Mouse (Mus musculus) spleen, postnatal 4 days (tissue): Measurements from ENCODE around the gene Spen.
"Not testable (repeated sequence)": the region's sequence is repeated elsewhere in the genome, so short reads cannot be mapped to it uniquely, and the experiment has no call there.

Source experiments
- DNase-seq, 2 experiments: peaks; one replicate each; pipeline ENCODE4 v3.0.0; 2022; ENCODE audit warnings: low spot score in 2 of 2

Spen gene

DNA sequence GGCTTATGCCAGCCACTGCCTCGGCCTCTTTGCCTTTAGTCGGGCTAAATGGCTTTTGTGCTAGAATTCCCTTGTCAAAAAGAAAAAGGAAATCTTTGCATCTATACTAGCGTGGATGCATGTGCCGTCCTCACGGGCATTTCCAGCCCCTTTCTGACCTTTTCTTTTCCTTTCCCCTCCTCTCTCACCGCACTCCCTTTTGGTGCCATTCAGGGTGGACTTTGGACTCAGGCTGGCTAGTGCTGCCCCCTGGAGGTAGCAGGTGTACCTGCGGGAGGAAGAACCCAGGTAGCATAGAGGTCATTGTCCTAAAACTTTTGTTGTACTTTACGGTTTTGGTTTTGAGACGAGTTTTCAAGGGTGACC is 21.5 kb upstream of the Spen start:
- DNase-seq, result peak; percentile 84 to 94

DNA sequence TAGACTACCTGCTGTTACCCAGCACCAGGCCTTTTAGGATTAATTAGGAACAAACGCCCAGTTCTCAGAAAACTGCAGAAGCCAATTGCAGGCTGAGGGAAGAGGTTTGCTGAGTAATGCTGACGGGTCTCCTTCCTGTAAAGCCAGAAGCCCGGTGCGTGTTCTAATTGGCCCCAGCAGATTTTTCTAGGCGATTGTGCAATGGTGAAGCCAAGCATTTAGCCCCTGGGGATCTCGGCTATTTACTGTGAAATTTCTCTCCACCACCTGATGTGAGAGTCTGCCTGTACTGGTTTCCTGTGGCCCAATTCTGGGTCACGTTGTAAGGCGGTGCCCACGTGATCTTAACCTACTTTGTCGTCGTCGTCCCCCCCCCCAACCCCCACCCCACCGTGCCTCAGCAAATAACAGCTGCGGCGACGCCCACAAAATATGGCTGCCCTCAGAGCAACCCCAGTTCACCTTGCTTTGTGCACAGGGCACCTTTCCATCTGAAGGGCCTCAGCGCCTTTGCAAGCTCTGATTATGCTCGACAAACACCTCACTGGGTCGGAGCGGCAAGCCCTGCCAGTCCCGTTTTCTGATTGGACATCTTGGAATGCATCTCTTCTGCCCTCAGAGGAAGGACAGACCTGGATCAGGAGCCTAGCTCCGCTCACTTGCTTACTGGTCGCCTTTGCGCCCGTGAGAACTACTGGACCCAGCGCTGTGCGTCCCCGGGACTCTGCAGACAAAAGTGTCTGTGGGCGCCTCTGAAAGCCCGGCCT is 20.9 kb upstream of the Spen start:
- DNase-seq, result peak; percentile 73 to 82

DNA sequence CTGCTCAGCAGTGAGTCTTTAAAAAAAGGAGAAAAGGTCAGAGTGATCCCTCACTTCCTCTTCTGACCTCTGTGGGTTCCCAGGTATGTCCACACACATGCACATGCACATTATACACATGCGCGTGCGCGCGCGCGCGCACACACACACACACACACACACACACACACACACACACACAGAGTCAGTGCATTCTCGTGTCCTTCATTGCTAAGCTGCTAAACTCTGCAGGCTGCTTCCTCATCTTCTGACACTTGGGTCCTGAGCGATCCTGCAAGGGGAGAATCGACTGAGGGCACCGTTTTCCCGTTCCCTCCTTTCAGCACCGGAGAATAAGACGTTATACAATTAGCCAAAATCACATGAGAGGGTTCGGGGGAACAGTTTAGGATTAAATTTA is 20.3 kb upstream of the Spen start:
- DNase-seq, result no peak

DNA sequence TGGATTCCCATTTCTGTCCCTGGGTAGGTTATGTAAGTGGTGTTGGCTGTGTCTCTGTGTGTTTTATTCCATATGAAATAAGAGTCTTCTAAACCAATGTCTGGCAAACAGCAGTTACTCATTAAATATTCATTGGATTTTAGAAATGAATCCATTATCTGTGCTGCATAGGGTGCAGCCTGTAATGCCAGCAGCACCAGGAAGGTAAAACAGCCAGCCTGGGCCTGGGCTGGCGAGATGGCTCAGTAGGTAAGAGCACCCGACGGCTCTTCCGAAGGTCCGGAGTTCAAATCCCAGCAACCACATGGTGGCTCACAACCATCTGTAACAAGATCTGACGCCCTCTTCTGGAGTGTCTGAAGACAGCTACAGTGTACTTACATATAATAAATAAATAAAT is 17.8 kb upstream of the Spen start:
- DNase-seq, result not testable (repeated sequence)

DNA sequence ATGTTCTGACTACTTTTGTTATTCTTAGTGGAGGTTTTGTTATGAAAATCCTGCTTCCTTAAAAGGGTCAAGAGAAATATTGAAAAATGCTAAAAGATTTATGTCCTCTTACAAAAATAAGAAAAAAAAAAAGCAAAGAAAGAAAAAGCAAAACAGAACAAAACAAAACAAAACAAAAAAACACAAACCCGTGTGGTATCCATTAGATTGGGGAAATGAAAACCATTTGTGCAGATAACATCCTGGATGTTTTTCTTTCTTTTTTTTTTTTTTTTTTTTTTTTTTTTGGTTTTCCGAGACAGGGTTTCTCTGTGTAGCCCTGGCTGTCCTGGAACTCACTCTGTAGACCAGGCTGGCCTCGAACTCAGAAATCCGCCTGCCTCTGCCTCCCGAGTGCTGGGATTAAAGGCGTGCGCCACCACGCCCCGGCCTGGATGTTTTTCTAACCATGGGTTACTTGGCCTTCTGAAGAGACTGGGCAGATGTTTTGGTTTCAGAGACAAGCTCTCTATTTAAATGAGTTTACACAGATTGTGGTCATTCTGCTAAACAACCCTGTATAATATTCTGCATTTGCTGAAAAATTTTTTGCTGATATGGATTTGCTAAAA is 16.0 kb upstream of the Spen start:
- DNase-seq, result not testable (repeated sequence)

DNA sequence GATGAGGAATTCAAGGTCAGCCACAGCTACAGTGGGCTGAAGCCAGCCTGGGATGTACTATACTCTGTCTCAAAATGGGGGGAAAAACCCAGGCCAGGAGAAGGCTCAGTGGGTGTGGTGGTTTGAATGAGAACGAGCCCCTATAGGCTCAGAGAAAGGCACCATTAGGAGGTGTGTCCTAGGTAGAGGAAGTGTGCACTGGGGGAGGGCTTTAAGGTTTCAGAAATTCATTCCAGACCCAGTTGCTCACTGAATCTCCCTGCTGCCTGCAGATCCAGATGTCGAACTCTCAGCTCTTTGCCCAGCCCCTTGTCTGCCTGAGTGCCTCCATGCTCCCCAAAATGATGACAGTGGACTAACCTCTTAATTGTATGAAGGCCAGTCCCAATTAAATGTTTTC is 14.1 kb upstream of the Spen start:
- DNase-seq, result no peak

DNA sequence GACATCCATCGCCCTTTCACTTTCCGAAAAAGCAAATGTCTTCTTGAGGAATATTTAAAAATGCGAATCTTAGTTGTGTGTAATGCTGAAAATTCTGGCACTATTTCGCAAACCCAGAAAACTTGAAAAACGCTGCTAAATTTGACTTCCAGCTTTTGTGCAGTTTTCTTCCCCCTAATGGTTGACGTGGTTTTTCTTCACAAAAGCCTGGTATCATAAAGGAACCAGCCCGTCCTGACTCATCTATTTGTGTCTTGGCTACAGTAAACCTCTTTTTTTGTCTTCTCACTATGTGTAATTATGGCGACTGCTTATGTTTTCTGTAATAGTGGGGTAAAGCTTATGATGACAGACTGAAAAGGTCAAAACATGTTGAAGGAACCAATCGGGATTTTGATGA is 8.9 kb upstream of the Spen start:
- no peak for DNase-seq

DNA sequence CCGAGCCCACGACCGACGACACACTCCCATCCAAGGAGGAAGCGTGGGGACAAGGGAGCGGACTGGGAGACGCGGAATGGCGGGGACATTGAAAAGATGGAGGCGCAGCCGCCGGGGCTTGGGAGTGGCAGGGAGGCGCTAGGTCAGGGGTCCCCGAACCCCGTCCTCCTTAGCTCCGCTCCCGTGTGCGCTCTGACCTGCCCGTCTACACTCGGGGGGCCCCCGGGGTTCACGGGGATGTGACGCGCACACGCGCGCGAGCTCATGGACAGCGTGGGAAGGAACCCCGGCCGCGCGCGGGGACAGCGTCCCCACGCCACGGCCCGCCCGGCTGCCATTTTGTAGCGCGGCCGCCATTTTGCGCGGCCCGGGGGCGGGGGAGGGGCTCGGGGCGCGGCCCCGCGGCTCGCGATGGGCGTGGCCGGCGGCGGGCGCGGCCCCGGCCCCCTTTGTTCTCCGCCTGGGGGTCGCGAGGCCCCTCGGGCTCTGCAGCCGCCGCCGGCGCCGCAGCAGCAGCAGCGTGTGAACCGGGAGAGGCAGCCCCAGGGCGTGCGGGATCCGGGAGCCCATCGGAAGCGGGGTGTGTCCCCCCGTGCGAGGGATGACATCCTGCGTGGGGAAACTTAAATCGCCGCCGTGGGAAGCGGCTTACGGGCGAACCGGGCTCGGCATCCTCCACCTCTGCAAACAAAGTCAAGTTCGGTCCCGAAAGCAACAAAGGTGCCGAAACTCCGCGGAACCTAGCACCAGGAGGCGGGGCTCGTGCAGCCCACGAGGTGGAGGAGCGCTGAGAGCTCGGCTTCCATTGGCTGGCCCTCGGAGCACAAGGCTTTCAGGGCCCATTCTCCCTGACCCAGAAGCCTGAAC is 8.2 kb upstream of the Spen start:
- peak; percentile 80 to 89 for DNase-seq

DNA sequence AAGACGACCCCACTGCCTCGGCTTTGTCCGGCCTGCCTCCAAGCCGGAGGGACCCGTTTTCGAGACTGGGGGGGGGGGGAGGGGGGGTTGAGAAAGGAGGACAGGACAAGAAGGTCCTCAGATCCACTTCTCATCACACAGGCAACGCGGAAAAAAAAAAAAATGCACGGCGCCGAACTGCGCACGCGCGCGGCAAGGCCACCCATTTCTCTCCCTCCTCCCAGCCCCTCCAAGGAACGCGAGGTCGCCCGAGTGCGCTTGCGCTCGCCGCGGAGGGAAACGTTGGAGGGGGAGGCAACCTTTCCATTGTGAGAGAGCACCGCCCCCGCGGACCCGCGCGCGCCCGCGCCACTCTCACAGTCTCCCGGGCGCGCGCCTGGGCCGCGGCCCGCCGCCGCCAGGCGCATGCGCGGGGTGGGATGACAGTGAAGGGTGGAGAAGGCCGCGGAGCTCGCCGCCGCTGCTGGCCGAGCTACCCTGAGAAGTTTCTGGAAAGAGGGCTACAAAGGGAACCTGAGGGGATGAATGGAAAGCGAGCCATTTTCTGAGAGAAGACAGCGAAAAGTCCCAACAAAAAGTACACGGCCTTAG is 7.4 kb upstream of the Spen start:
- peak; percentile 99 to 100 for DNase-seq

DNA sequence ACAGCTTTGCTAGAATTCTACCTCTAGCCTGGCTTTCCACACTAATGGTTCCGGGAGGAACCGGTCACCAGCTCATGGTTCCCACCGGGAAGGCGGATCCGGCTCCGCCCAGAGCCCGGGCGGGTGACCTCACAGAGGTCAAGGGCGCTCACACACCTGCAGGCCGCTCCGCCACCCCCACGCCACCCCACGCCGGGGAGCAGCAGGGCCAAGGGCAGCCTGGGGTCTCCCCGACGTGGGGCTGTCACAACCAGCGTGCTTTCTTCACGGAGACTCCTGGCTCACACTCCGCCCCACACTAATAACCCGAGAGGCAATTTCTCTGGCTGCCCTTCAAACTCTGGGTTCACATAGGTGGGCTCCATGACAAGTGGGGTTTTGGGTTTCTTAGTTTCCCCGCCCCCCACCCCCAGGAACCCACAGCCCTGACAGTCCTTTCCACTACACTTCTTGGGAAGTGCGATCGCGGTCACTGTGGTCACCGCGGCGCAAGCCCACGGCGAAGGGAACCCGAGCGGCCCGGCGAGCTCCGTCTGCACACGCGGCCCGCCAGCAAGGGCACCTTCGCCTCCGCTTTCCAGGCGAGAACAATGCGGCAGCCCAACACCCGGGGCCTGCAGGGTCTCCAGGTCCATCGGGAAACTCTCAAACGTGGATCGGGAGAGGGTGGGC is 6.8 kb upstream of the Spen start:
- DNase-seq, result peak; percentile 61 to 82

DNA sequence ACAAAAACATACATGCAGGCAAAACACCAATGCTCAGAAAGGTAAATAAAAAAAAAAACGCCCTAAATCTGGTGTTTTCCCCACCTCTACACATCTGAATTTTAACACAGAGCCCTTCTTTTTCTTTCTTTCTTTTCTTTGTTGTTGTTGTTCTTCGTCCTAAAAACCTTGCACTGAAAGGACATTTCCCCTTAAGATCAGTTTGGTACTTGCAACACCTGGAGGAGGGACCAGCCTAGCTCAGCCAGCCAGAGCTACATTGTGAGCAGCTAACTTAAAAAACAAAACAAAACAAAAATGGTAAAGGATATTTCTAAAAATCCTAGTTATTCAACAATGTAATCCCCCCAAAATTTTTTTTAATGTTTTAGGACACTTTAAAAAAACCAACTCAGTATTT is 6.1 kb upstream of the Spen start:
- no peak for DNase-seq

DNA sequence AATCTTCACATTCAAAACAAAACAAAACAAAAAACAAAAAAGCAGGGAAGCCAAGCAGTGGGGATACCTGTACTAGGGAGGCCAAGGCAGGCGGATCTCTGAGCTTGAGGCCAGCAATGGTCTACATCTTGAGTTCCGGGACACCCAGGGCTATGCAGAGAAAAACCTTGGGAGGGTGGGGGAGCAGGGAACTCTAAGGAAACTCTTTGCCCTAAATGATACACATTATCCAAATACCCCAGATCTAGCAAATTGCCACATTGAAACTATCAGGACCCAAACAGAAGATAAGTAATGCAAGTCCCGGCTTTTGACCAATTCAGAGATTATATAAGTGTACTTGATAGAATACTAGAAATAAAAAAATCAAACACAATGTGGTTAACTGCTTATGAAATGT is 5.2 kb upstream of the Spen start:
- DNase-seq, result no peak

DNA sequence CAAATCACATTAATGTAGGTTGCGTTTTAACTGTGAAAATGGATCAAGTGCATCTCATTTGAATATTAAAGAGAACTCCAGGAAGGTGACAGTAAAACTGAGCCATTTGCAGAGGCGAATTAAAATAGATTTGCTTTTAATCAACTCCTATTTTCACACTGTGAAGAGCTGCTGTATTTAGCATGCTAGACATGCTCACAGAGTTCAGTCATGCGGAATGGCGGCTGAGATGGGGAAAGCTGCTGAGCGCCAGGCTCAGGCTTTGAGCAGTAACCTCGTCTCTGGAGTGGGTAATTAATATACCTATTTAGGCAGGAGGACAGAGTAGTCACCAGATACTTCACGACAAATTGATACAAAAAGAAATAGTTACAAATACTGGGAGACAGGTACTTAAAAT is 3.5 kb upstream of the Spen start:
- DNase-seq, result no peak

DNA sequence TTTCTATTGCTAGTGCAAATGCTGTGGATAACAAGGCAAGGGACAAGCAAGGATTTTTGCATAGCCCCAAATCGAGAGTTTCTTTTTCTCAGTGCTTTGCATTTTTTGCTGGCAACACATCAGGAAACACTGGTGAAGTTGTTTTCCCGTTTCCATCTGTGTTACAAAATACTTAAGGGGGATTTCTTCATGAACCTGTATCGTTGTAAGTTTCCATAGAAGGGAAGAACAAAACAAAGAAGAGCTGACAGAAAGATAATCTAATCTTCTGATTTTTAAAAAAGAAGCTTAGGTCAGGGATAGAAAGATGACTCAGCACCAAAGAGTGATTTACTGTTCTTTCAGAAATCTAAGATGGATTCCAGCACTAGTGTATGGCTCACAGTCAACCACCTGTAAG is 2.4 kb upstream of the Spen start:
- DNase-seq, result no peak

DNA sequence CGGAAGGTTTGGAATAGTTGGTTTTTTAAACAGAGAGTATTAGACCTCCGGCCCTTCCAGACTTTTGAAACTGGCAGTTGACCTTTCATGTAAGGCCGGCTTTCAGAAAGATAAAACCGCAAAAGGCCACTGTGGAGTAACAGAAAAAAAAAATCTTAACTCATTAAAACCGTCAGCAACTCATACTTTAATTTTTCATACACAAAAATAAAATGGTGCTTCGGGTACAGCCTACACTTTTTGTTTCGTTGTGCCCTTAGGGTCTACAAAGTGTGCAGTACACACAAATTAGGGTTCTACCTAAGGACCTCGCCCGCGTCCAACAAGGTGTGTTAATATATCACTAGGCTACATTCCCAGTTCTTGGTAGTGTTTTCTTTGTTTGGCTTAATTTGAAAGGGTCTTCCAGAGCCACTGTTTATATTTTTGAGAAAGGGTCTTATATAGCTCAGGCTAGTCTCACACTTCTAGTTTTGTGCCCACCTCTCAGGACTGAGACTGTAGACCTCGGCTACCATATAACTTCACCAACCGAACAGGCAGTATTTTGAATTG is 893 bp upstream of the Spen start:
- DNase-seq, result no peak

DNA sequence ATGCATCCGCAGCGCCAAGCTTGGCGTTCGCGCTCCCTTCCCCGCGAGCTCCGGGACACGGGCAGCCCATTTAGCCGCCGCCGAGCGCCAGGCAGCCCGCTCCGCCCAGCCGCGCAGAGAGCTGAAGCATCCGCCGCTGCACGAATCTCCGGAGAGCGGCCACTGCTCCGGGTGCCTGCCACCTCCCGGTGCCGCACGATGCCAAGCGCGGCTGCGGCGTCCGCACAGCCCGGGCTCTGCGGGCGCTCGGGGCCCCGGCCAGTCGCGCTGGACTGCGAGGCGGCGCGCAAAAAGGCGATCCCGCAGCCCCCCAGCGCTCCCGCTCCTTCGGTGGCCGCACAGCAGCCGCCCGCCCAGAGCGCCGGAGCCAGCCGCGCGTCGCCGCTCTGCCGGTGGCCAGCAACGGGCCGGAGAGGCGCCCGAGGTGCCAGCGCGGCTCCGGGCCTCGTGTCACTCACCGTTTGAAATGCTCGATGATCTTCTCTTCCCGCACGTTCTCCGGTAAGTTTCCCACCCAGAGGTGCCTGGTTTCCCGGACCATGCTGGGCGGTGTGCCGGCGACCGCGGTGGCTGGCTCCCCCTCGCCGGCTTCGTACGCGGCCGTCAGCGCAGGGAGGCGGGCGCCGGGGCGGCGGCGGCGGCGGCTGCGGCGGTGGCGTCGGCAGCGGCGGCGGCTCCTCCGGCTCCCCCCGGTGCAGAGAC is 540 bp downstream of the Spen start:
- DNase-seq, result peak; percentile 65 to 86

DNA sequence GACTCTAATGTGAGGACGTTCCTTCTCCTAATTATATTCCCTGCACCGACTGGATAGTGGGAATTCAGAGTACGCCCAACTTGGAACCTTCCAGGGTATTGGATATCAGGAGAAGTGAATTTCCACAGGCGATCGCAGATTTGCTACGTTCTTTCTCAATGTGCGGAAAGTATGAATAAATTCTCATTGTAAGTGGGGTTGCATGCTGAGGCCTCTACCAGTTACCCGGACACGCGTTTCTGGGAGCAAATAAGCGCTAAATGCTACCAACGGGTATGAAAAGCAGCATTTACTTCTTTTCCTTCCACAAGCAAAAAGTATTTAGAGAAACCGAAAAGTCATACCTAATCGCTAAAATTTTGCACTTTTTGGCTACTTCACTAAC is 1.2 kb downstream of the Spen start:
- DNase-seq, result no peak

DNA sequence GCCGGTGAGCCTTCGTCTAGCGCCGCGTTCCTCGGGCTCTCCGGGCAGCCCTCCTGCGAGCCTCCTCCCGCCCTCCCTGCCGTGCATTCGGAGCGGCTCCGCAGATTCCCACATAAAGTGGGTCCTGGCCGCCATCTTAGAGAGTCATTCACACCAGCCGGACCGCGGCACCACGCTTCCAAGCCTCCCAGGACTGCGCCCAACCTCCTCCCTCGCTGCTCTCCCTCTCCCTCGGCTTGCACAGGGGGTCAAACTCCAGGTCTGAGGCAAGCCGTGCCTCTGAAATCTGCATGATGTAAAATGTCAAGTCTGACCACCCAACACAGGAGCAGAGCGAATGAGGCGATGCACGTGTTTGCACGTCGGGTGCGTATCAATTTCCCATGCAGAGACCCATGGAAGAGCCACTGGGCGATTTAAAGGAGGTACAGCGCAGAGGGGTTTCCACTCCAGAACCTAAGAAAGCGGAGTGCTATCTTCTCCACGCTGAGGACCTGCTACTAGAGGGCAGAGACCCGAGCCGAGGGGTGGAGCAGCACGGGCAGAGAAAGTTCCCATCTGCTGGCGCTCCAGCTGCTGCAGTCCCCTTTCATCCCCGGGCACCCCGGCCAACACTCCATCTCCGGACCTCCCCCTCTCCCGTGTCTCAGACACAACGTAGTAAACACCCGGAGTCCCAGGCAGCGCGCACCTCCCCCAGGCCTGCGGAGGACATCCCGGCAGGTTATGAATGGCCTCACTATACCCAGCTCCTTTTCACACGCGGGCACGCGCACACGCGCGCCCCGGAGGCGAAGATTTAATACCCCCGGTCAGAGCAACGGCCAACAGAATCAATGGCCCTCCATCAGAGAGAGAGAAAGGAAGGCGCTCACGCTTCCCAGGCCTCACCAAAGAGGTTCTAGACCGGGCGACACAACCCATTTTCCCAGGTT is 1.8 kb downstream of the Spen start:
- peak; percentile 54 to 81 for DNase-seq

DNA sequence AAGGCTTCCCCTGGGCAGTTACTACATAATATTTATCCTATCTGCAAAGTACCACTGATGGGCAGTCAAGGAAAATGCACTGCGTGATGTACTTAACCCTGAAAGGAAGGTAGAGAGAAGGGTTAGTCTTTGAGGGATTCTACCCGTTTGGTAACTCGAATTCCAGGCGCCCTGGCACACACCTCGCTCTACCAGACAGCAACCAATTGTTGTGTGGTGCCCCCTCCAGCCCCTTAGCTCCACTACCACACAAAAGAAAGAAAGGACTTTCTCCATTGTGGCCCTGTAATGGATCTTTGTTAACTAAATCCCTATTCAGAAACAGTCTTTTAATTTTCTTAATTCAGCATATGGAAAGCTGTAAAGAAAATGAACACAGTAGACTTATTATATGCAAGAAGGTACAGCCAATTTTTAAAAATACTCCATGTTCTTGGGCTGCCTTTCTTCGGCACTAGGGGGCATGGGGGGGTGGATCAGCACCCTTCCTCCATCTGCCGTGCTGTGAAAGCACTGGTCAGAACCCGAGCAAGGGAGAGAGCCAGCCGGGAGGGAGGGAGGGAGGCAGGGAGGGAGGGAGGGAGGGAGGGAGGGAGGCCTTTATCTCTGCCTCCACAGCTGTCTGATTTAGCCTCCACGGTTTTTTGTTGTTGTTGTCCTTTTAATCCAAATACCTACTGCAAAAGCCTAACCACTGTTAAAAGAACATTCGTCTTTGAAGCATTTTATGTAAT is 3.3 kb downstream of the Spen start:
- peak; percentile 72 to 81 for DNase-seq
